Mouse (Mus musculus) myocyte (in vitro differentiated cells): ENCODE data around the gene Cacng3.

ENCODE experiments used
- E2F4 ChIP-seq: IDR thresholded peaks from one replicate; pipeline ENCODE4 v1.6.1; 2011; ENCODE audit warnings: mild to moderate bottlenecking, control low read depth, moderate library complexity; ENCODE audit not compliant: insufficient read depth
- POLR2A ChIP-seq: IDR thresholded peaks from one replicate; pipeline ENCODE4 v1.6.1; 2011; ENCODE audit warnings: low read depth, mild to moderate bottlenecking, control low read depth, moderate library complexity; ENCODE audit not compliant: insufficient read length
- POLR2AphosphoS2 ChIP-seq: IDR thresholded peaks from one replicate; pipeline ENCODE4 v1.6.1; 2011; ENCODE audit warnings: low read depth, control low read depth; ENCODE audit not compliant: insufficient read length
- REST ChIP-seq: IDR thresholded peaks from one replicate; pipeline ENCODE4 v1.6.1; 2011; ENCODE audit warnings: mild to moderate bottlenecking, control low read depth, moderate library complexity; ENCODE audit not compliant: insufficient read depth, insufficient read length
- TCF12 ChIP-seq: IDR thresholded peaks from one replicate; pipeline ENCODE4 v1.6.1; 2011; ENCODE audit warnings: mild to moderate bottlenecking, control low read depth; ENCODE audit not compliant: poor library complexity, insufficient read depth, severe bottlenecking

- no peak for TF ChIP-seq TCF12
- no peak for TF ChIP-seq POLR2A
- no peak for TF ChIP-seq REST
- TF ChIP-seq POLR2AphosphoS2: no peak
- no peak for TF ChIP-seq E2F4
Observed at GRCm38 (mm10) chr7:122630386-122630785, 39.9 kb upstream of the Cacng3 start.
